Mouse (Mus musculus) cerebellum, postnatal 36 days (tissue): ENCODE measurements around the gene Shisa6.
A peak's percentile ranks its signal among the peaks of the same experiment; 100 is the strongest.

Experiments used
- DNase-seq, 2 experiments: peaks; one replicate each; pipeline ENCODE4 v3.0.0; 2021 to 2022; ENCODE audit warnings: mixed read lengths in 2 of 2

The Shisa6 gene

GRCm38 (mm10) chr11:66218469-66218868, 307.3 kb downstream of the Shisa6 start:
- DNase-seq, result no peak

GRCm38 (mm10) chr11:66188627-66189287, 337.0 kb downstream of the Shisa6 start:
- peak; percentile 10 to 14 for DNase-seq

GRCm38 (mm10) chr11:66188146-66188545, 337.6 kb downstream of the Shisa6 start:
- DNase-seq, result no peak

GRCm38 (mm10) chr11:66177781-66178180, 348.0 kb downstream of the Shisa6 start:
- DNase-seq, result no peak

DNA sequence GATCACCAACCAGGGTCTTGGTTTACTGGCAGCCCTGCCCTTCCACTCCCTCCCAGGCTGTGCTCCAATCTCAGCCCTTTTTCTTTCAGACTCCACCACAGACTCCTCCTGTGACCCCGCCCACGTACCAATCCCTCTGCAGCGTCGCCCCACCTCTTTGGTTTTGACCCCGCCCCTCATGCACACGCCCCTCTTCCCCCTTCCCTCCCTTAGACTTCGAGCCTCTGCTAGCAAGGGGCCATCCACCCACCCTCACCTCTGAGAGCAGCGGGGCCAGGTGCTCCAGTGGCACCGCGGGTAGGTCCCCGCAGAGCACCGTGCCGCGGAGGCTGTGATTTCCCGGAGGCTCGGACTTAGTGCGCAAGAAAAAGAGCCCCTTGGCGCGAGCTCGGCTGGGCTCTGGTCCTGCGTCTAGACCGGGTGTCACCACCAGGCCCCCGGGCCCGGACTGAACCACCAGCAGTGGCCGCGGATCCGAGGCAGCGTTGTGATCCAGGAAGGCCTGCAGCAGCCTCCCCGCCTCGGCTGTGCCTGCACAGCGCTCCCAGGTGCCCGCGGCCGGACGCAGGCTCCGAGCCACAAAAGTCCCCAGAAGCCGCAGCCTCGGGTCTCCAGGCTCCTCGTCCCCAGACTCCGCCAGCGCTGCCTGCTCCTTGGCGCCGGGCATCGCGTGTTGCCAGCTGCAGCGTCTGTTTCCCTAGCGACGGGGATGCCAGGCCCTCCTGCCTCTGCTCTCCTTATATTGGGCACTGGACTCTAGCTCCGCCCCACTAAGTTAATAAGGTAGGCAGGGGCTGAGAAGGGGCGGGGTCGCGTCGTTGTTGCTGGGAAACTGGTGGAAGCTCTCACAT, 357.7 kb downstream of the Shisa6 start, which contains the start of gene Dnah9:
TSS of gene Dnah9 (minus strand) at position 751 of the 851 bp plus-strand sequence.
- DNase-seq, result peak; percentile 54 to 61

DNA sequence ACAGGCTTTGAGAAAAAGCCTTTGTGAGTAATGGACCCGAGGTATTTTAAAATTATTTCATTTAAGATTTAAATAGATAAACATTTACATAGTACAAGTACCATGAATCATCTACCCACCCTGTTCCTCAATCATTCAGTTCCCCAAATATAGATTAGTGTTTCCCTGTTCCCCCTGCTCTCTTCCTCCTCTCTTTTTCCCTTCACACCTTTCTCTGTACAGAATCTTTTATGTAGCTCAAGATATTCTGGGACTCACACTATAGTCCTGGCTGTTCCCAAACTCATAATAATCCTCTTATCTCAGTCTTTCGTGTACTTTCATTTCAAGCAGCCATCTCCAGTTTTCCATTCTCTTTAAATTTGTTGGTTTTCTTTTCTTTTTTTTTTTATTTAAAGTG, 361.7 kb downstream of the Shisa6 start:
- no peak for DNase-seq
